Mouse (Mus musculus): ENCODE results near the gene Olfr571.

- TF ChIP-seq GATA1 (IDR thresholded peaks at IDR 0.05; ENCODE audit: borderline replicate concordance, low read length) (no peak), FLI1 (IDR thresholded peaks at IDR 0.05; ENCODE audit: low read length) (no peak)
Measured at GRCm38 (mm10) chr7:102916405-102916804, 931 bp downstream of the Olfr571 start.

All from megakaryocyte, embryonic 14.5 days (primary cell).